Mouse (Mus musculus) spleen, adult 2 months (tissue): ENCODE data around the gene Cdkn2c.

Experiments used
- CTCF ChIP-seq: fragments of 200-500 bp; IDR thresholded peaks from 2 replicates; pipeline ENCODE4 v1.5.1; 2011; ENCODE audit warnings: mild to moderate bottlenecking, inconsistent platforms; ENCODE audit not compliant: insufficient read depth, insufficient read length, insufficient replicate concordance; ENCODE audit errors: extremely low read depth
- POLR2A ChIP-seq: fragments of 200-500 bp; IDR thresholded peaks from 2 replicates; pipeline ENCODE4 v1.6.1; 2011; ENCODE audit warnings: low read depth, low read length, inconsistent platforms

DNA sequence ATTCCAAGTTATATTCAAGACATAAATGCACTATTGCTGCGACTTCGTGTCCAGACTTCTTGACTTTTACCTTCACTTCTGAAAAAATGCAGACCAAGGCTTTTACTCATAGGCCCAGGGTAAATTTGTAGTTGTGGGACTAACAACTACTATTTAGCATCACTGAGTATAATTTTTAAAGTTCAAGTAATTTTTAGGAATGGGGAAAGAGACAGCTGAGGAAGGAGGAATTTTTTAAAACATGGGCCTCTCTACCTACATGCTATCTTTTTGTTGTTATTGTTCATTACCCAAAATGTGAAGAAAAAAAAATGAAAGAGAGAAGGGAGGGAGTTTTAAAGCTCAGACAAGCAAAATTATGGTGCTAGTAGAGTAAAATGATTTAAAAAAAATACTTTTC, 12.3 kb downstream of the Cdkn2c start:
- TF ChIP-seq CTCF (no peak), POLR2A (no peak)
